Mouse (Mus musculus) MEL (cell line): ENCODE measurements at regions not wholly inside any gene's neighbourhood (a gene's known extent, or its start where the extent isn't known, plus 50 kb on each side); places are given as distances from the start of the nearest gene placed in this dataset.
"Not testable (repeated sequence)": the region's sequence is repeated elsewhere in the genome, so short reads cannot be mapped to it uniquely, and the experiment has no call there.

Source experiments
- CTCF ChIP-seq, 3 experiments: IDR thresholded peaks in 2 of 3; conservative IDR thresholded peaks in 1 of 3; 2 replicates each; pipeline ENCODE4 v1.5.1; 2011 to 2012; ENCODE audit warnings: low read length in 3 of 3, low read depth in 2 of 3, mild to moderate bottlenecking in 2 of 3, improper control_type of control experiment in 1 of 3, inconsistent platforms in 1 of 3, mixed read lengths in 1 of 3, moderate library complexity in 1 of 3; ENCODE audit not compliant: control insufficient read depth in 1 of 3, insufficient read depth in 1 of 3, poor library complexity in 1 of 3, severe bottlenecking in 1 of 3
- EP300 ChIP-seq, 2 experiments: IDR thresholded peaks; 2 replicates each; pipeline ENCODE4 v1.6.1; 2011; ENCODE audit warnings: improper control_type of control experiment in 2 of 2, low read length in 2 of 2, low read depth in 1 of 2, mild to moderate bottlenecking in 1 of 2
- ETS1 ChIP-seq: IDR thresholded peaks from 2 replicates; pipeline ENCODE4 v1.6.1; 2012; ENCODE audit warnings: low read depth, mild to moderate bottlenecking, inconsistent platforms, low read length, improper control_type of control experiment, moderate library complexity
- GATA1 ChIP-seq: IDR thresholded peaks from 2 replicates; pipeline ENCODE4 v1.6.1; 2011; ENCODE audit warnings: low read depth, low read length, improper control_type of control experiment
- JUND ChIP-seq: IDR thresholded peaks from 2 replicates; pipeline ENCODE4 v1.6.1; 2011; ENCODE audit warnings: low read depth, mild to moderate bottlenecking, improper control_type of control experiment, low read length
- MAFK ChIP-seq: IDR thresholded peaks from 2 replicates; pipeline ENCODE4 v1.6.1; 2011; ENCODE audit warnings: low read depth, mild to moderate bottlenecking, low read length, improper control_type of control experiment, borderline replicate concordance
- MAZ ChIP-seq: IDR thresholded peaks from 2 replicates; pipeline ENCODE4 v1.6.1; 2012; ENCODE audit warnings: low read depth, mild to moderate bottlenecking, inconsistent platforms, low read length, improper control_type of control experiment
- MXI1 ChIP-seq: IDR thresholded peaks from 2 replicates; pipeline ENCODE4 v1.6.1; 2011; ENCODE audit warnings: mild to moderate bottlenecking, low read depth, low read length, improper control_type of control experiment
- NELFE ChIP-seq: IDR thresholded peaks from 2 replicates; pipeline ENCODE4 v1.6.1; 2011; ENCODE audit warnings: low read depth, low read length, improper control_type of control experiment
- POLR2A ChIP-seq, 2 experiments: IDR thresholded peaks; 2 replicates each; pipeline ENCODE4 v1.6.1; 2011 to 2012; ENCODE audit warnings: low read length in 2 of 2, mild to moderate bottlenecking in 2 of 2, control low read depth in 1 of 2, improper control_type of control experiment in 1 of 2, low read depth in 1 of 2, moderate library complexity in 1 of 2; ENCODE audit not compliant: control insufficient read depth in 1 of 2, insufficient read depth in 1 of 2, poor library complexity in 1 of 2
- POLR2AphosphoS2 ChIP-seq: IDR thresholded peaks from 2 replicates; pipeline ENCODE4 v1.6.1; 2011; ENCODE audit warnings: low read length, improper control_type of control experiment
- USF1 ChIP-seq: IDR thresholded peaks from 2 replicates; pipeline ENCODE4 v1.6.1; 2014; ENCODE audit warnings: low read depth, mild to moderate bottlenecking, inconsistent platforms, low read length, improper control_type of control experiment, moderate library complexity
- ZNF384 ChIP-seq: IDR thresholded peaks from 2 replicates; pipeline ENCODE4 v1.6.1; 2012; ENCODE audit warnings: low read depth, mild to moderate bottlenecking, inconsistent platforms, low read length, improper control_type of control experiment

DNA sequence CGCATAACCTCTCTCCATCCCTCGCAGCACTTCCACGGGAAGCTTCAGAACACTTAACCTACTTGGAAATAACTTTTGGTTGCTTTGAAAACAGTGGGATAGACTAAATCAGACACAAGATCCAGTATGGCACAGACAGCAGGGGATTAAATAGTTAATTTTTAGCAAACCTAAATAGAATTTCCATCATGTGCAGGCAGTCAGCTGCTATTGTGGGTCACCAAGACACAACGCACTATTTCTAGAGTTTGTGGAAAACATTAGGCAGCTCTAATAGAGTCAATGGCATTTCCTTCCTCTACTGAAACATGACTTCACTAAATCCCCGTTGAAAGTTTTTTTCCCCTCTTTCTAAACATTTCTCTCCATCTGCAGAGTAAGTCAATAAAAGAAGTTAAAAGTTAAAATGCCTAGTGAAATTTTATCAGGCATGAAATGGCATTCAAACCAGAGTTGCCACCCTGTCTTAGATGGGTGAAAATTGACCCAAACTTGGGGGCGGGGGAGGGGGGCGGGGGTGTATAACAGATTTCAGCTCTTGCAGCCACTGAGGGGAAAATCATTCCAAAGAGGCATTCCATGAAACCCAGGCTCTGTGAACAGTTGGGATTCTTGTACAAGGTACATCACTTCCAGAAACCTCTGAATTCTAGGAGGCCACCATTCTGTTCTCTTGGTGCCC is 142.3 kb upstream of the Cdk6 start:
- not testable (repeated sequence) for TF ChIP-seq GATA1; ZNF384; POLR2A (IDR thresholded peaks at IDR 0.05; ENCODE audit: control insufficient read depth in 1 of 2, insufficient read depth in 1 of 2, low read depth in 1 of 2, low read length in 2 of 2, poor library complexity in 1 of 2); MAFK; POLR2AphosphoS2; USF1; CTCF (IDR thresholded peaks at IDR 0.05 in 2 of 3, conservative IDR thresholded peaks at IDR 0.05 in 1 of 3; ENCODE audit: control insufficient read depth in 1 of 3, insufficient read depth in 1 of 3, low read depth in 2 of 3, low read length in 3 of 3, poor library complexity in 1 of 3, severe bottlenecking in 1 of 3); EP300 (IDR thresholded peaks at IDR 0.05; ENCODE audit: low read depth in 1 of 2, low read length in 2 of 2); ETS1; NELFE; MAZ; JUND; MXI1
